Mouse (Mus musculus): ENCODE measurements at regions not wholly inside any gene's neighbourhood (a gene's known extent, or its start where the extent isn't known, plus 50 kb on each side); places are given as distances from the start of the nearest gene placed in this dataset.

- DNase-seq = no peak
Observed at GRCm38 (mm10) chr4:105327711-105328471, 170.7 kb downstream of the Plpp3 start.

GRCm38 (mm10) chr4:105328776-105329175, 171.6 kb downstream of the Plpp3 start:
- no peak for DNase-seq

GRCm38 (mm10) chr4:105332081-105332480, 174.9 kb downstream of the Plpp3 start:
- no peak for DNase-seq

GRCm38 (mm10) chr4:105335872-105336271, 178.7 kb downstream of the Plpp3 start:
- no peak for DNase-seq

- no peak for DNase-seq
Observed at GRCm38 (mm10) chr4:105336557-105336956, 179.4 kb downstream of the Plpp3 start.

GRCm38 (mm10) chr4:105338131-105338530, 181.0 kb downstream of the Plpp3 start:
- DNase-seq = no peak

GRCm38 (mm10) chr4:105338861-105339260, 181.7 kb downstream of the Plpp3 start:
- no peak for DNase-seq

- DNase-seq = no peak
Observed at GRCm38 (mm10) chr4:105341274-105341673, 184.1 kb downstream of the Plpp3 start.

GRCm38 (mm10) chr4:105346846-105347245, 189.7 kb downstream of the Plpp3 start:
- no peak for DNase-seq

GRCm38 (mm10) chr4:105347911-105348310, 190.8 kb downstream of the Plpp3 start:
- DNase-seq = no peak

- no peak for DNase-seq
Observed at GRCm38 (mm10) chr4:105349316-105350207, 192.4 kb downstream of the Plpp3 start.

- no peak for DNase-seq
Observed at GRCm38 (mm10) chr4:105352342-105352741, 195.2 kb downstream of the Plpp3 start.

- no peak for DNase-seq
Observed at GRCm38 (mm10) chr4:105352953-105353352, 195.8 kb downstream of the Plpp3 start.

GRCm38 (mm10) chr4:105354097-105354496, 196.9 kb downstream of the Plpp3 start:
- no peak for DNase-seq

GRCm38 (mm10) chr4:105356616-105357015, 199.5 kb downstream of the Plpp3 start:
- no peak for DNase-seq

- DNase-seq = no peak
Observed at GRCm38 (mm10) chr4:105358725-105359124, 201.6 kb downstream of the Plpp3 start.

- no peak for DNase-seq
Observed at GRCm38 (mm10) chr4:105364496-105364895, 207.3 kb downstream of the Plpp3 start.

- DNase-seq = no peak
Observed at GRCm38 (mm10) chr4:105365076-105365475, 207.9 kb downstream of the Plpp3 start.

- DNase-seq = no peak
Observed at GRCm38 (mm10) chr4:105376591-105376990, 219.4 kb downstream of the Plpp3 start.

- no peak for DNase-seq
Observed at GRCm38 (mm10) chr4:105377469-105378187, 220.5 kb downstream of the Plpp3 start.

GRCm38 (mm10) chr4:105384826-105385225, 227.7 kb downstream of the Plpp3 start:
- DNase-seq = no peak

- DNase-seq = no peak
Observed at GRCm38 (mm10) chr4:105385481-105385880, 228.3 kb downstream of the Plpp3 start.

- DNase-seq = no peak
Observed at GRCm38 (mm10) chr4:105390378-105390777, 233.2 kb downstream of the Plpp3 start.

Measured in thymus, postnatal 25 days (tissue).